Mouse (Mus musculus) c-Kit-positive CD71-positive TER-119-negative erythroid progenitor cells, embryonic 14.5 days (primary cell): ENCODE data around the gene Copb1.

ENCODE experiments used
- DNase-seq: peaks from one replicate; pipeline ENCODE4 v3.0.0-alpha.2; 2013; ENCODE audit warnings: low read depth

Copb1 gene

GRCm38 (mm10) chr7:114253885-114254833 is at the start of gene Copb1:
Gene Copb1 (minus strand): TSS chr7:114254711.
- DNase-seq, result peak; percentile 89

- no peak for DNase-seq
Observed at GRCm38 (mm10) chr7:114301293-114301782, 46.8 kb upstream of the Copb1 start.

- DNase-seq, result no peak
Observed at GRCm38 (mm10) chr7:114300782-114301181, 46.3 kb upstream of the Copb1 start.

- no peak for DNase-seq
Observed at GRCm38 (mm10) chr7:114299247-114299646, 44.7 kb upstream of the Copb1 start.

- DNase-seq, result no peak
Observed at GRCm38 (mm10) chr7:114294698-114295097, 40.2 kb upstream of the Copb1 start.

GRCm38 (mm10) chr7:114293903-114294302 is 39.4 kb upstream of the Copb1 start:
- DNase-seq, result no peak

- DNase-seq, result no peak
Observed at GRCm38 (mm10) chr7:114292501-114292971, 38.0 kb upstream of the Copb1 start.

- no peak for DNase-seq
Observed at GRCm38 (mm10) chr7:114291461-114292335, 37.2 kb upstream of the Copb1 start.

GRCm38 (mm10) chr7:114290078-114290506 is 35.6 kb upstream of the Copb1 start:
- DNase-seq, result no peak

- no peak for DNase-seq
Observed at GRCm38 (mm10) chr7:114284296-114284910, 29.9 kb upstream of the Copb1 start.

GRCm38 (mm10) chr7:114283006-114283405 is 28.5 kb upstream of the Copb1 start:
- DNase-seq, result no peak

- DNase-seq, result peak; percentile 55
Observed at GRCm38 (mm10) chr7:114281671-114282070, 27.2 kb upstream of the Copb1 start.

GRCm38 (mm10) chr7:114276005-114276752 is 21.7 kb upstream of the Copb1 start, which contains the start of gene Psma1:
Gene Psma1 (minus strand): TSS chr7:114276118.
- DNase-seq, result peak; percentile 98

- DNase-seq, result no peak
Observed at GRCm38 (mm10) chr7:114275372-114276004, 21.0 kb upstream of the Copb1 start.

GRCm38 (mm10) chr7:114268446-114268845 is 13.9 kb upstream of the Copb1 start:
- DNase-seq, result no peak

- no peak for DNase-seq
Observed at GRCm38 (mm10) chr7:114251684-114252083, 2.8 kb downstream of the Copb1 start.

- DNase-seq, result no peak
Observed at GRCm38 (mm10) chr7:114233980-114234379, 20.5 kb downstream of the Copb1 start.

GRCm38 (mm10) chr7:114232982-114233381 is 21.5 kb downstream of the Copb1 start:
- no peak for DNase-seq

GRCm38 (mm10) chr7:114231857-114232256 is 22.7 kb downstream of the Copb1 start:
- DNase-seq, result no peak

GRCm38 (mm10) chr7:114226521-114226920 is 28.0 kb downstream of the Copb1 start:
- no peak for DNase-seq
